Mouse (Mus musculus): ENCODE data around the gene Klhdc2.

- TF ChIP-seq POLR2A (IDR thresholded peaks at IDR 0.05; ENCODE audit: extremely low read depth, insufficient read depth, low read length) (no peak), CTCF (IDR thresholded peaks at IDR 0.05; ENCODE audit: extremely low read depth, insufficient read depth, low read length) (no peak)
These were observed 28.4 kb upstream of the Klhdc2 start for GRCm38 (mm10) chr12:69267956-69268632.

All from cortical plate, adult 2 months (tissue).